Mouse (Mus musculus): Measurements from ENCODE around the gene Atp6v0e2. TPM values are rescaled to one million over a fixed set of nuclear protein-coding genes. Genes with fewer than 3 reads are reported as not detected.

Gene Atp6v0e2
- polyA plus RNA-seq, 1 experiment, result 35.5 TPM

DNA sequence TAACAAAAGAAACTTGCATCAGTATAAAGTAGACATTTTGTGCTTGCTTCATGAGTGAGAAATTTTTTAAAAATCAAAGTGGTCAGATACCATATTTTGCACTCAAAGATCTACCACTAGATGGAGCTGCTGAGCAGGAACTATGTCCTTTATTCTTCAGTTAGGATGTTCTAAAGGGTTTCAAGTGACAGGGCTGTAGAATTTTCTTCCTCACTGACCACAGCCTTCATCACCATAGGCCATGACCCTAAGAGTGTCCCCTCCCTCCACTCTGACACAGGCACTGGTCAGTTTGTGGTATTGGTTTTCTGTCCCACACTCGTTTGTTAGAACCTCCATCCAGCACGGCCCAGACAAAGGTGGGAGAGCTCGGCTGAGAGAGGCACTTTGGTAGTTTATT lies 44.6 kb downstream of the Atp6v0e2 start:
- no peak for DNase-seq
- TF ChIP-seq CTCF (IDR thresholded peaks at IDR 0.05; ENCODE audit: insufficient read depth, low read length) (no peak), POLR2A (IDR thresholded peaks at IDR 0.05; ENCODE audit: borderline replicate concordance, extremely low read depth, low read depth, low read length) (no peak)

DNA sequence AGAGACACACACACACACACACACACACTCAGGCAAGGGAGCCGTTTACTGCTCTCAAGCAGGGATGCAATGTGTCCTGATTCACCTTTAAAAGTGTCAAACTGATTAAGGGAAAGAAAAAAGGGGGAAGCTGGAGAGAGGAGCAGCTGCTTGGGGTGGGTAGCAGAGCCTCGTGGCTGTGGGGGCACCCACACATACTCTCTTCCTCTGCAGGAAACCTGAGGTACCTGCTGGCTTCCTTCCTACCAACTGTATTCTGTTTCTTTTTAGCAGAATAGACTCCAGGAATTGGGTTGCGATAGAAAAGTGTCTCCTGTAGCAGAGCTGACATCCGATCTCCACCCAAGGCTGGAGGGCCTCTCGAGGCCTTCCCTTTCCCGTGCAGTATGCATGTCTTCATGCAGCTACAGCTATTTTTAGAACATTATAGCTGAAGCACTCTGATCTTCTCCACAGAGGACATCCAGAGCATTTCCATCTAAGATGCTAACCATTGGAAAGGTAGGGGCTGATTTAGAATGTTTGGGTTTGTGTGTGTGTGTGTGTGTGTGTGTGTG lies 51.9 kb downstream of the Atp6v0e2 start, which contains the start of gene Gm45021:
Gm45021 (plus strand) TSS at position 417 of the 557 bp plus-strand sequence.
- WGBS, result 17% methylated on average over 6 of the region's 6 CpGs
- DNase-seq, result no peak
- TF ChIP-seq CTCF (IDR thresholded peaks at IDR 0.05; ENCODE audit: insufficient read depth, low read length), result no peak
- TF ChIP-seq POLR2A (IDR thresholded peaks at IDR 0.05; ENCODE audit: borderline replicate concordance, extremely low read depth, low read depth, low read length), result no peak
- Histone ChIP-seq H3K4me3 (replicated peaks; ENCODE audit: extremely low read depth, low read depth, low read length) (no peak within 1 kb of the TSS), H3K4me1 (ENCODE audit: control insufficient read depth, insufficient read depth, low read length) (no peaks in the 10 kb centered on the region)

More for the DNA sequence above, 44.6 kb downstream of the Atp6v0e2 start:
- H3K4me1 ChIP-seq (ENCODE audit: control insufficient read depth, insufficient read depth, low read length), result no peaks in the 10 kb centered on the region
- no peak overlapping the region for H3K4me3 ChIP-seq (replicated peaks; ENCODE audit: extremely low read depth, low read depth, low read length)
- WGBS, result 75% methylated on average over 3 of the region's 3 CpGs

Other genes starting within 250 kb of the Atp6v0e2 start
- gene Krba1, start 142.0 kb upstream of the Atp6v0e2 start, polyA plus RNA-seq (2012; rRNA removed), result 15.5 and 20.8 TPM in 2 replicates
- gene Zfp467, start 91.8 kb upstream of the Atp6v0e2 start, polyA plus RNA-seq (2012; rRNA removed), result 42.1 and 51.4 TPM in 2 replicates
- gene Sspo, start 89.4 kb upstream of the Atp6v0e2 start, polyA plus RNA-seq (2012; rRNA removed), result 3.2 and 3.4 TPM in 2 replicates
- gene Lrrc61, start 17.2 kb downstream of the Atp6v0e2 start, polyA plus RNA-seq (2012; rRNA removed), result 16.8 and 19.8 TPM in 2 replicates
- gene Rarres2, start 35.2 kb downstream of the Atp6v0e2 start, polyA plus RNA-seq (2012; rRNA removed), result 179 and 229 TPM in 2 replicates
- gene Gm45021, start 52.0 kb downstream of the Atp6v0e2 start, polyA plus RNA-seq (2012; rRNA removed), result not detected in 2 replicates
- gene Repin1, start 56.3 kb downstream of the Atp6v0e2 start, polyA plus RNA-seq (2012; rRNA removed), result 34.2 and 42.7 TPM in 2 replicates
- gene Gm44965, start 56.3 kb downstream of the Atp6v0e2 start, polyA plus RNA-seq (2012; rRNA removed), result not detected in 2 replicates
- 6.7 and 7.2 TPM in 2 replicates for gene Zfp775, start 64.4 kb downstream of the Atp6v0e2 start, polyA plus RNA-seq (2012; rRNA removed)
- 0.98 and 1.3 TPM in 2 replicates for gene AI854703, start 89.1 kb downstream of the Atp6v0e2 start, polyA plus RNA-seq (2012; rRNA removed)
- 11.4 and 15.2 TPM in 2 replicates for gene Gimap8, start 109.6 kb downstream of the Atp6v0e2 start, polyA plus RNA-seq (2012; rRNA removed)
- 2.8 and 5.2 TPM in 2 replicates for gene Gimap9, start 138.5 kb downstream of the Atp6v0e2 start, polyA plus RNA-seq (2012; rRNA removed)
- 40.8 and 58.9 TPM in 2 replicates for gene Gimap4, start 146.9 kb downstream of the Atp6v0e2 start, polyA plus RNA-seq (2012; rRNA removed)
- 23.5 and 40.1 TPM in 2 replicates for gene Gimap6, start 170.6 kb downstream of the Atp6v0e2 start, polyA plus RNA-seq (2012; rRNA removed)
- 1.8 TPM in 1 of 2 replicates, not detected in the other for gene Gm28053, start 181.0 kb downstream of the Atp6v0e2 start, polyA plus RNA-seq (2012; rRNA removed)
- 0.72 and 1.2 TPM in 2 replicates for gene Gimap7, start 181.0 kb downstream of the Atp6v0e2 start, polyA plus RNA-seq (2012; rRNA removed)
- gene Gimap1, start 201.4 kb downstream of the Atp6v0e2 start, polyA plus RNA-seq (2012; rRNA removed), result 29.9 and 35.2 TPM in 2 replicates
- 28.6 and 32.8 TPM in 2 replicates for gene Gimap5, start 208.6 kb downstream of the Atp6v0e2 start, polyA plus RNA-seq (2012; rRNA removed)
- 12.5 and 15.4 TPM in 2 replicates for gene Gimap3, start 233.2 kb downstream of the Atp6v0e2 start, polyA plus RNA-seq (2012; rRNA removed)